Mouse (Mus musculus): ENCODE measurements around the gene Ap1g2.

DNA sequence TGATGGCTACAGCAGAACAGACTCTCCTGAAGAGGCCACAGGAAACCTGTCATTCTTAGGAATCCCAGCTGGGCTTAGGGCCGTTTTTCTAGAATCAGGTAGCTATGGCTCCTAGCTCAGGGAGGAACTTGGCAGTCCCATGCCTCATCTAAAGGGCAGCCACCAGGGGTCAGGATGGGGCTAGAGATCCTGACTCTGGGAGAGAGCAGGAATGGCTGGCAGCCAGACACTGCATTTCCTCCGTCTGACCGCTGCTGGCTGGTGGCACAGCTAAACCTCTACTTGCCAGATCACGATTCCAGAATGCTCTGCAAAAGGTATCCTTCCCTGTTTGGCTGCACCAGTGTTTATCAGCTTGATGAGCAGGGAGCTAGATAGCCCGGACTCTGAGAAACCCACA lies 15.6 kb upstream of the Ap1g2 start:
- TF ChIP-seq CTCF (IDR thresholded peaks at IDR 0.05; ENCODE audit: low read depth, low read length) (no peak), GATA1 (IDR thresholded peaks at IDR 0.05; ENCODE audit: borderline replicate concordance, low read length) (no peak), GATA2 (IDR thresholded peaks at IDR 0.05; ENCODE audit: borderline replicate concordance, low read depth, low read length) (no peak)

All from G1E (cell line).